Mouse (Mus musculus) megakaryocyte, embryonic 14.5 days (primary cell): ENCODE measurements at regions not wholly inside any gene's neighbourhood (a gene's known extent, or its start where the extent isn't known, plus 50 kb on each side); places are given as distances from the start of the nearest gene placed in this dataset.

ENCODE experiments used
- FLI1 ChIP-seq: IDR thresholded peaks from 2 replicates; pipeline ENCODE4 v1.6.1; 2012; ENCODE audit warnings: low read length, inconsistent platforms, mixed read lengths
- GATA1 ChIP-seq: IDR thresholded peaks from 3 replicates; pipeline ENCODE4 v1.6.1; 2012; ENCODE audit warnings: mixed read lengths, low read length, inconsistent platforms, borderline replicate concordance

GRCm38 (mm10) chr2:178709192-178709881 lies 279.0 kb downstream of the Cdh26 start:
- TF ChIP-seq GATA1, result no peak
- no peak for TF ChIP-seq FLI1
